Mouse (Mus musculus): ENCODE results near the gene Foxp4.

Foxp4 gene

GRCm38 (mm10) chr17:47943103-47943870 is 18.8 kb upstream of the Foxp4 start:
- ChIA-PET POLR2A (interaction anchor here (0.6 to 1.5 kb wide), 5 partner anchors 9 to 33 kb away, joined by 3 to 5 read pairs (median 3); no protein-coding TSS in a partner anchor), CTCF (interaction anchor here in 2 of 4 experiments (0.6 to 0.9 kb wide), 3 partner anchors 67 to 154 kb away, joined by 3 read pairs; no protein-coding TSS in a partner anchor)

- POLR2A ChIA-PET: no interaction called here
- CTCF ChIA-PET: interaction anchor here in 2 of 4 experiments (0.7 to 1.1 kb wide), 2 partner anchors 35 to 183 kb away, joined by 3 read pairs; no protein-coding TSS in a partner anchor
Measured at GRCm38 (mm10) chr17:47942008-47942407, 17.6 kb upstream of the Foxp4 start.

- ChIA-PET CTCF (no interaction called here), POLR2A (interaction anchor here in 1 of 4 experiments (0.6 kb wide), 1 partner anchor 1976 kb away, joined by 3 read pairs; no protein-coding TSS in a partner anchor)
Measured at GRCm38 (mm10) chr17:47938839-47939238, 14.4 kb upstream of the Foxp4 start.

GRCm38 (mm10) chr17:47937926-47938600 is 13.6 kb upstream of the Foxp4 start:
- CTCF ChIA-PET: interaction anchor here in 3 of 4 experiments (0.5 to 1.2 kb wide), 5 partner anchors 12 to 72 kb away, joined by 3 to 8 read pairs (median 3); no protein-coding TSS in a partner anchor
- POLR2A ChIA-PET: interaction anchor here in 1 of 4 experiments (0.7 kb wide), 1 partner anchor 273 kb away, joined by 4 read pairs; no protein-coding TSS in a partner anchor

- POLR2A ChIA-PET: interaction anchor here in 1 of 4 experiments (0.6 to 1.8 kb wide), 6 partner anchors 12 to 504 kb away, joined by 3 to 7 read pairs (median 4); no protein-coding TSS in a partner anchor
Measured at GRCm38 (mm10) chr17:47936591-47936990, 12.1 kb upstream of the Foxp4 start.

GRCm38 (mm10) chr17:47929431-47929830 is 5.0 kb upstream of the Foxp4 start:
- CTCF ChIA-PET: interaction anchor here in 3 of 4 experiments (0.7 to 2.2 kb wide), 5 partner anchors 47 to 1510 kb away, joined by 3 to 6 read pairs (median 3); no protein-coding TSS in a partner anchor
- POLR2A ChIA-PET: interaction anchor here in 1 of 4 experiments (1.1 kb wide), 1 partner anchor 103 kb away, joined by 3 read pairs; no protein-coding TSS in a partner anchor

More at GRCm38 (mm10) chr17:47936591-47936990, 12.1 kb upstream of the Foxp4 start:
- CTCF ChIA-PET: interaction anchor here in 1 of 4 experiments (1.0 kb wide), 1 partner anchor 95 kb away, joined by 3 read pairs; no protein-coding TSS in a partner anchor

- POLR2A ChIA-PET: interaction anchor here in 3 of 4 experiments (0.6 to 1.7 kb wide), 11 partner anchors 9 to 384 kb away, joined by 3 to 4 read pairs (median 3); no protein-coding TSS in a partner anchor
- CTCF ChIA-PET: interaction anchor here (0.6 to 2.0 kb wide), 17 partner anchors 10 to 120 kb away, joined by 3 to 9 read pairs (median 3); no protein-coding TSS in a partner anchor
Measured at GRCm38 (mm10) chr17:47925988-47926387, 1.5 kb upstream of the Foxp4 start.

GRCm38 (mm10) chr17:47925340-47925926 is 988 bp upstream of the Foxp4 start:
- ChIA-PET POLR2A (interaction anchor here in 2 of 4 experiments (0.7 to 1.7 kb wide), 7 partner anchors 9 to 182 kb away, joined by 3 to 4 read pairs (median 3); no protein-coding TSS in a partner anchor), CTCF (interaction anchor here (0.6 to 2.0 kb wide), 16 partner anchors 10 to 120 kb away, joined by 3 to 9 read pairs (median 3); no protein-coding TSS in a partner anchor)

- POLR2A ChIA-PET: interaction anchor here (0.5 to 1.9 kb wide), 23 partner anchors 10 to 1077 kb away, joined by 3 to 11 read pairs (median 4); no protein-coding TSS in a partner anchor
Measured at GRCm38 (mm10) chr17:47923678-47924382, 615 bp downstream of the Foxp4 start.

GRCm38 (mm10) chr17:47923011-47923677 is 1.3 kb downstream of the Foxp4 start:
- POLR2A ChIA-PET: interaction anchor here (0.5 to 1.9 kb wide), 28 partner anchors 9 to 1076 kb away, joined by 3 to 9 read pairs (median 4); no protein-coding TSS in a partner anchor
- CTCF ChIA-PET: interaction anchor here in 3 of 4 experiments (0.6 to 1.6 kb wide), 11 partner anchors 9 to 178 kb away, joined by 3 to 6 read pairs (median 3); no protein-coding TSS in a partner anchor

More at GRCm38 (mm10) chr17:47923678-47924382, 615 bp downstream of the Foxp4 start:
- CTCF ChIA-PET: interaction anchor here in 3 of 4 experiments (0.8 to 1.6 kb wide), 7 partner anchors 9 to 117 kb away, joined by 3 to 4 read pairs (median 3); no protein-coding TSS in a partner anchor

- POLR2A ChIA-PET: interaction anchor here in 3 of 4 experiments (0.6 to 1.7 kb wide), 21 partner anchors 9 to 776 kb away, joined by 3 to 9 read pairs (median 4); no protein-coding TSS in a partner anchor
- CTCF ChIA-PET: interaction anchor here in 3 of 4 experiments (0.6 to 1.6 kb wide), 8 partner anchors 18 to 123 kb away, joined by 3 to 4 read pairs (median 3); no protein-coding TSS in a partner anchor
Measured at GRCm38 (mm10) chr17:47922579-47922978, 1.9 kb downstream of the Foxp4 start.

- ChIA-PET POLR2A (interaction anchor here in 3 of 4 experiments (0.6 to 1.7 kb wide), 13 partner anchors 8 to 776 kb away, joined by 3 to 9 read pairs (median 4); no protein-coding TSS in a partner anchor), CTCF (interaction anchor here in 2 of 4 experiments (0.6 to 0.9 kb wide), 4 partner anchors 25 to 124 kb away, joined by 3 to 4 read pairs (median 3); no protein-coding TSS in a partner anchor)
Measured at GRCm38 (mm10) chr17:47922116-47922515, 2.3 kb downstream of the Foxp4 start.

GRCm38 (mm10) chr17:47921136-47921665 is 3.2 kb downstream of the Foxp4 start:
- ChIA-PET CTCF (interaction anchor here in 2 of 4 experiments (0.6 kb wide), 2 partner anchors 26 to 85 kb away, joined by 3 to 4 read pairs; no protein-coding TSS in a partner anchor), POLR2A (interaction anchor here in 3 of 4 experiments (0.6 to 1.7 kb wide), 6 partner anchors 12 to 326 kb away, joined by 3 to 4 read pairs (median 3); no protein-coding TSS in a partner anchor)

- ChIA-PET CTCF (interaction anchor here in 1 of 4 experiments (0.5 kb wide), 1 partner anchor 57 kb away, joined by 3 read pairs; no protein-coding TSS in a partner anchor), POLR2A (no interaction called here)
Measured at GRCm38 (mm10) chr17:47919826-47920225, 4.6 kb downstream of the Foxp4 start.

- POLR2A ChIA-PET: interaction anchor here in 1 of 4 experiments (0.7 to 1.7 kb wide), 3 partner anchors 9 to 59 kb away, joined by 3 to 6 read pairs (median 4); no protein-coding TSS in a partner anchor
- CTCF ChIA-PET: interaction anchor here in 1 of 4 experiments (0.6 to 1.4 kb wide), 2 partner anchors 59 to 132 kb away, joined by 3 to 5 read pairs; no protein-coding TSS in a partner anchor
Measured at GRCm38 (mm10) chr17:47917907-47918306, 6.5 kb downstream of the Foxp4 start.
